Mouse (Mus musculus) thymus, postnatal 10 days (tissue): ENCODE results near the gene Bcl11a.

ENCODE experiments used
- DNase-seq, 2 experiments: peaks; one replicate each; pipeline ENCODE4 v3.0.0; 2021; ENCODE audit warnings: low spot score in 2 of 2

Bcl11a gene

DNA sequence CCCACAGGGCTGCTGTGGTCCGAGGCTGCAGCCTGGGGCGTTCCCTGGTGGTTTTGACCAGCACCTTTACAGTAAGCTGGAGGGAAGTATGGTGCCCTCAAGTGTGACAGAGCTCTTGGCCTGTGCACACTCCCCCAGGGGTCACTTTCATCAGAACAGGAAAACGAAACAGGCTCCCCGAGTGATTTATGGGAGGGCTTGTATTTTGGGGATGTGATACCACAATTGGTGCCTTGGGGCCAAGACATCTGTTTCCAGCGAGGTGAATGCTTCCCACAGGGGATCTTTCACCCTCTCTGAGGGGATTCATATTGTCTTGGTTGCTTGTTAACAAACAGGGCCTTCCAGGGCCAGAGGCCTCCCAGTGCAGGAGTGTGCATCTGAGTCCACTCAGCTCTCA lies 122.5 kb downstream of the Bcl11a start:
- DNase-seq: no peak

DNA sequence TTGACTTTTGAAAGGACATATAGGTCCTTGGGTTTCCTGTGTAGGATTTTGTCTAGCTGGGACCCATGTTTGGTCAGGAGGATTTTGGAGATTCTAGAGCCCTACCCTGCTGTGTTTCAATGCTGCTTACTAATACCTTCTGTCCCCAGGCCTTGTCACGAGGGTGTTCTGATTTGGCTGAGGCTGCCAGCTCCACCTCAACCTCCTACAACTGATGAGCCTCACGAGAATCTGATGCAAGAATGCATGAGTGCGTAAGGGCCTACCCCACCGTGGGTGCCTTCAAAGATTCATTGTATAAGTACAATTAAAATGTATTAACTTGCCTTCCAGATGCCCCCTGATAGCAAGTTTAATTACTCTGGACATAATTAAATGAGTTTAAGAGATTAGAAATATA lies 123.4 kb downstream of the Bcl11a start:
- no peak for DNase-seq

DNA sequence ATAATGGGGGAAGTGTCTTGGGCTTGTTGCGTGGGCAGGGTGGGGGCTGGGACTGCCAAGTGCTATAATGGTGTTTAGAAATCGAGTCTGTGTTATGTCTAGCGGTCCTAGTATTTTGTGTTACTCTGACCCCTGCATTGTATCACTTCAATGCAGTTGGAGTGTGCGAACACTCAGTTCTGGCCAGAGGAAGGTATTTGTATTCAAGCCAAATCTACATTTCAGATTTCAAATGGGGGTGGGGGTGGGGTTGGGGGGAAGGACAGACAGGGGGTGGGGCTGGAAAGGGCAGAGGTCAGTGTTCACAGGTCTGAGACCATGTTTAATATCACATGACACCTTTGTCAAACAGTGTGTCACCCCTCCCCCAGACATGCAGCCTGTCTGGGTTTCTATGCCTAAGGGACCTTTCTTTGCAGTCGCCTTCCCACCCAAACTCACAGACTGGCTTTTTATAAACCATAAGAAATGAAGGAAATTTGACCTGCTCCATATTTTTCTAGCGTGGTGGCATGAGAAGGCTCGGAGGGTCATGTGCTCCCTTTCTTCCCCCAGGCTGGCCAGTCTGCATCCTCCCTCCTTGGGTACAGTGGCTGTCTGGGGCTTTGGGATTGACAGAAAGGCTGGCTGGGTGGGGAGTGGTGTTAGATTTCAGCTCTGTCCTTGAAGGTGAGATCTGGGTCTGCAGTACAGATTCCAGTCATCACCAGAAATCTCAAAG lies 124.9 kb downstream of the Bcl11a start:
- DNase-seq: no peak

DNA sequence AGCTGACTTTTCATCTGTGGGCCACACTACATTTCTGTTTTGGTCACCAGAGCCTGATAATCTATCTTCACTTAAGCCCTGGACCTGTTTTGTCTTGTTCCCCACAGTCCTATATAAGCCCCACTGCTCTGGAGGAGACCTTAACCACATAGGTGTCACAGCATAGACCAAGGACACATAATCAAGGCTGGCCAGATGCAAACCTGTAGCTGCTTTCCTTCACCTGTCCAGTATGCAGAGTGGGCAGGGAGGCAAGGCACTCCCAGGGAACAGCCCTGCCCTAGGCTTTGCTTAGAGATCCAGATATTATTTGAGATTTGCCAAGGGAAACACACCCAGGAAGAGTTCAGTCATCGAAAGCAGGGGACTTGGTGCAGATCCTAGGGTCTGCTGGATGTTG lies 125.6 kb downstream of the Bcl11a start:
- DNase-seq: no peak

DNA sequence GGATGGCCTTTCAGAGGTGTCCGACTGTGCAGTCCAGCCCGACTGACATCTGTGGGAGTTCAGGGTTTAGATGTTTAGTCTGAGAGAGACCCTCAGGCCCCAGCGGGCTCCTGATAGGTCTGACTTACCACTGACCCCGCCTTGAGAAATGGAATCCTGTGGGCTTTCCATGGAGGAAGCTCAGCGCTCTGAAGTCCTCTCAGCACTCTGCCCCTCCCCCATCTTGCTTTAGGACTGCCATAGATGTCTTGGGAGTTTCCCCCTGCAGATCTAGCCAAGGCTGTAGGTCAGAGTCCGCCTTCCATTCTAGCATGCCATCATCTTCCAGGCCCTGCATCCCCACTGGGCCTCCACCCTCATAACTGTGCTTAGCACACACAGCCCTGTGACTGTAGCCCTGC lies 131.1 kb downstream of the Bcl11a start:
- DNase-seq: no peak

DNA sequence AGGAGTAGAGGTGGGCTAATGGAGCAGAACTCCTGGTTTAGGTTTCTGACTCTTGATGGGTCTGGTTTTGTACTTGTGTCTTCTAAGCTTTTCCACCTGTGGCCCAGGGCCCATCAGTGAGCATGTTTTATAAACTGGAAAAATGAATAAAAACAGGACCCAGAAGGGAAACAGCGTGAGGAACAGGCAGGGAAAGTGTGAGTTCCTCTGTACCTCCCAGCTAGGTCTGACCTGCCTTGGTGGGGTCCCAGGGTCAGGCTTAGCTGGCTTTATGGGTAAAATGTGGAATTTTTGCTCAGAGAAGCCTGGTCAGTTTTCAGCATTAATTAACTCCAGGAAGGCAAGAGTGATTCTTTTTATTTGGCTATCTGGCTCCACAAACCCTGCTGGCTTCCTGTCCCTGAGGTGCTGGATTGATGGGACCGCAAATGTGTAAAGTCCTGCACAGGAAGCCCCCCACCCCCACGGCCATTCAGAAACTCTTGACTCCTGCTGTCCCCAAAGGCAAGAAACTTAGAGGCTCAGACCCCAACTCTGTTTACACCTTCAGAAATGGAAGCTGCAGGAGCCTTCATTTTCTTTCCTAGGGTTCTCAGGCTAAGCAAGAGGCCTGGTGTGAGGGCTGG lies 136.8 kb downstream of the Bcl11a start:
- DNase-seq: no peak

DNA sequence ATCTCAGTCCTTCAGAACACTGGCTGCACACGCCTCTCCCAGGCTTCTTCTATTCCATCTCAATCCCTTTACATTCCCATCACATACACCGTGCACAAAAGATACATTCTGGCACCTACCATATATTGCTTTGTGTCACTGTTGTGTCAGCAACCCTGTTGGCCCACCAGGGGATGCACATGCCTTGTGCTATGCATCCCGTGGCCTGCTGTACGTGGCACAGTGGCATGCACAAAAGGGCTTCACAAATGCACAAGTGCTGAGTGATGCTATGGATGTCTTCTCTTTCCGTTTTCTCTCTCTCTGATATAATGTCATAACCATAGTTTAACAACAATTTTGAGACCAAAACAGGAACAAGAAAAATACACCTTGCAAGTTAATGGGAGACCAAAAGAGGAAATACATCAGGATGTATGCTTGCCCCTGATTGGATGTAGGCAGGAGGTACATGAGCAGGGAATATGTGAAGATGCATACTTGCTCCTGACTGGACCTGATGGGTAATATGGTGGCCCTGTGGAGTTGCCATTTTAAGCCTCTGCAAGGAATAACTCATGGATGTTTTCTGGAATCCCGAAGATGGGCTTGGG lies 140.0 kb downstream of the Bcl11a start:
- no peak for DNase-seq

DNA sequence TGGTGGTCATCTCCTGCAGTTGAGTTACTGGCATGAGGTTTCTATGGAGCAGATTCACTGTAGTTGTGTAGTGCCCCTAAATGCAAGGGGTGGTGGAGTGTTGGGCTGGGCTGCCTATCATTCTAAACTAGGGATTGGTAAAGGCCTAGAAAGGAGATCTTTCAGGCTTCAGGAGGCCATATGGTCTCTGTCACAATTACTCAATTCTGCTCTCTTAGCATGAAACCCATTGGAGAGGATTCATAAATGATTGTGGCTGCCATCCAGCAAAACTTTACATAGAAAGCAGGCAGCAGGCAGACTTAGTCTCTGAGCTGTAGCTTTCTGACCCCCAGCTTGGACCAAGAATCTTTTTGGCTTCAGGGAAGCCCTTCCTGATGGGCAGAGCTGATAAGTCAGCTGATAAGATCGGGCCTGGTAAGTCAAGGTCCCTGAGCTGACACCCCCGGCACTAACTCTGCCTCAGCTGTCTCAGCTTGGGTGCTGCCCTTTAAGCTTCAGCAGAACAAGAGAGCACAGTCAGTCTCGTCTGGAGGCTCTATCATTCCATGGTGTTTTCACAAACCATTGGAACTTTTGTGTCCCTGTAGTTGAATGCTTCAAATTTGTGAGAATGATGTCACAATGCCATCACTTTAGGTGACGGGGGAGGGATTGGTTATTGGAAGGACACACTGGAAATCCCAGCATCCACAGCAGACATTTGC lies 143.9 kb downstream of the Bcl11a start:
- no peak for DNase-seq
